In genomic region chrX:161963372-161963771, GRCm38 (mm10) we compare ENCODE assay signal across 22 mouse cellular contexts.
DNase-seq lines count a peak whose midpoint lies in the region; ATAC-seq and TF ChIP-seq lines count a peak whose summit lies in the region.
"Had no signal": no experiment of that assay in that cellular context is flagged by ENCODE, and none has a peak within 500 bp of the region (broad histone marks: within the 10 kb centered on the region; RNA-seq: fewer than 3 reads in every experiment).

No protein-coding gene starts in this region.

- H3K36me3 ChIP-seq in kidney, adult 2 months (ENCODE audit: control insufficient read depth, insufficient read depth, low read length): no peaks in the 10 kb centered on the region
- no peaks in the 10 kb centered on the region for H3K36me3 ChIP-seq in liver, adult 2 months (ENCODE audit: control insufficient read depth, insufficient read depth, low read length)
- no peaks in the 10 kb centered on the region for H3K36me3 ChIP-seq in liver, embryonic 12.5 days
- H3K36me3 ChIP-seq in liver, postnatal 0 days (replicated peaks; ENCODE audit: insufficient read depth, low read length): no peaks in the 10 kb centered on the region
- H3K36me3 ChIP-seq: G1E had no signal

- H3K27me3 ChIP-seq in kidney, adult 2 months (replicated peaks; ENCODE audit: control insufficient read depth, insufficient read depth, low read length): no peaks in the 10 kb centered on the region
- no peaks in the 10 kb centered on the region for H3K27me3 ChIP-seq in liver, adult 2 months (ENCODE audit: control insufficient read depth, insufficient read depth, low read length)
- peaks cover 12% of the 10 kb centered on the region; the same call in 1 of the 2 replicates for H3K27me3 ChIP-seq in liver, embryonic 12.5 days (replicated peaks)
- no peaks in the 10 kb centered on the region for H3K27me3 ChIP-seq in liver, postnatal 0 days (ENCODE audit: insufficient read depth, low read length)
- H3K27me3 ChIP-seq: CH12.LX had no signal

- no peak overlapping the region for H3K9ac ChIP-seq in liver, adult 2 months (ENCODE audit: low read depth, low read length)
- H3K9ac ChIP-seq in liver, embryonic 12.5 days: no peak overlapping the region
- no peak overlapping the region for H3K9ac ChIP-seq in liver, postnatal 0 days (replicated peaks)

- ATAC-seq in liver, embryonic 12.5 days: no peak
- ATAC-seq in liver, postnatal 0 days: peak; percentile 57
- ATAC-seq: activated CD4-positive, CD25-positive, alpha-beta regulatory T cell, adult 4 months; CD4-positive, CD25-positive, alpha-beta regulatory T cell, adult 4 months; Patski had no signal

- no peak overlapping the region for H3K4me3 ChIP-seq in kidney, adult 2 months (ENCODE audit: insufficient read depth, low read depth, low read length)
- no peak overlapping the region for H3K4me3 ChIP-seq in liver, adult 2 months (ENCODE audit: insufficient read depth, low read depth, low read length)
- no peak overlapping the region for H3K4me3 ChIP-seq in liver, embryonic 12.5 days
- H3K4me3 ChIP-seq in liver, postnatal 0 days (ENCODE audit: low read depth, low read length): no peak overlapping the region

- peak; percentile 63 for DNase-seq in kidney, adult 2 months
- no peak for DNase-seq in kidney, adult 18-20 months
- peak; percentile 70 for DNase-seq in kidney, adult 9 months
- no peak for DNase-seq in kidney, postnatal 25 days
- peak; percentile 83 for DNase-seq in liver, adult 2 months (ENCODE audit: extremely low read depth, low read depth, low spot score)
- DNase-seq in liver, postnatal 0 days: no peak
- DNase-seq in liver: no peak
- DNase-seq: adrenal gland, adult 2 months; adrenal gland, adult 8-10 months; adrenal gland, postnatal 10 days; adrenal gland, postnatal 14 days; adrenal gland, postnatal 25 days; adrenal gland, postnatal 36 days; B cell, adult 2 months; cerebellum, adult 11 months; cerebellum, adult 11-12 months had no signal

- H3K27ac ChIP-seq in kidney, adult 2 months (ENCODE audit: insufficient read depth, low read depth, low read length): peak overlapping the region; percentile 78
- peak overlapping the region; percentile 32; the same call in 1 of the 2 replicates for H3K27ac ChIP-seq in liver, adult 2 months (replicated peaks; ENCODE audit: insufficient read depth, low read depth, low read length)
- no peak overlapping the region for H3K27ac ChIP-seq in liver, embryonic 12.5 days
- no peak overlapping the region for H3K27ac ChIP-seq in liver, postnatal 0 days (ENCODE audit: low read depth)

- H3K4me2 ChIP-seq in liver, embryonic 12.5 days: no peak overlapping the region
- H3K4me2 ChIP-seq in liver, postnatal 0 days (ENCODE audit: low read depth, low read length): no peak overlapping the region

- TF ChIP-seq EP300 in liver, postnatal 0 days (IDR thresholded peaks at IDR 0.05; ENCODE audit: low read depth): no peak

- H3K4me1 ChIP-seq in kidney, adult 2 months (ENCODE audit: control insufficient read depth, insufficient read depth, low read length): no peaks in the 10 kb centered on the region; the same call in 1 of the 2 replicates
- peaks cover 12% of the 10 kb centered on the region for H3K4me1 ChIP-seq in liver, adult 2 months (ENCODE audit: control insufficient read depth, insufficient read depth, low read length)
- H3K4me1 ChIP-seq in liver, embryonic 12.5 days: no peaks in the 10 kb centered on the region
- no peaks in the 10 kb centered on the region for H3K4me1 ChIP-seq in liver, postnatal 0 days (ENCODE audit: insufficient read depth)

- H3K79me2 ChIP-seq in liver, adult 2 months (ENCODE audit: control insufficient read depth, insufficient read depth, low read length): no peaks in the 10 kb centered on the region

- TF ChIP-seq CTCF in kidney, adult 2 months (conservative IDR thresholded peaks at IDR 0.05; ENCODE audit: insufficient read depth, insufficient read length, low read depth, low read length): no peak
- no peak for TF ChIP-seq CTCF in liver, adult 2 months (IDR thresholded peaks at IDR 0.05; ENCODE audit: low read depth, low read length)
- no peak for TF ChIP-seq CTCF in liver, postnatal 0 days (IDR thresholded peaks at IDR 0.05; ENCODE audit: low read depth)

- no peak for TF ChIP-seq POLR2A in kidney, adult 2 months (IDR thresholded peaks at IDR 0.05; ENCODE audit: low read depth, low read length)
- no peak for TF ChIP-seq POLR2A in liver, adult 2 months (IDR thresholded peaks at IDR 0.05; ENCODE audit: extremely low read depth, insufficient read depth, low read length)

- no peaks in the 10 kb centered on the region for H3K9me3 ChIP-seq in liver, embryonic 12.5 days (replicated peaks)
- no peaks in the 10 kb centered on the region for H3K9me3 ChIP-seq in liver, postnatal 0 days (ENCODE audit: low read length)
- H3K9me3 ChIP-seq: G1E had no signal

Comparison
In these comparisons a context has a peak if more than half of its experiments do, and no peak if none do; other contexts are left out.
1. DNase-seq: peak in kidney, adult 2 months (single experiment), kidney, adult 9 months (single experiment) and liver, adult 2 months (single experiment); none in kidney, adult 18-20 months (single experiment), kidney, postnatal 25 days (0 of 2), liver, postnatal 0 days (single experiment) and liver (single experiment).
2. H3K27ac ChIP-seq: peak in kidney, adult 2 months (single experiment) and liver, adult 2 months (single experiment); none in liver, embryonic 12.5 days (single experiment) and liver, postnatal 0 days (single experiment).